Mouse (Mus musculus) embryo, embryonic 9.5 days (tissue): Measurements from ENCODE around the gene Nptx1.

Source experiments
- DNase-seq: peaks from one replicate; pipeline ENCODE4 v3.0.0-alpha.2; 2017; ENCODE audit errors: extremely low spot score

Nptx1 gene

DNA sequence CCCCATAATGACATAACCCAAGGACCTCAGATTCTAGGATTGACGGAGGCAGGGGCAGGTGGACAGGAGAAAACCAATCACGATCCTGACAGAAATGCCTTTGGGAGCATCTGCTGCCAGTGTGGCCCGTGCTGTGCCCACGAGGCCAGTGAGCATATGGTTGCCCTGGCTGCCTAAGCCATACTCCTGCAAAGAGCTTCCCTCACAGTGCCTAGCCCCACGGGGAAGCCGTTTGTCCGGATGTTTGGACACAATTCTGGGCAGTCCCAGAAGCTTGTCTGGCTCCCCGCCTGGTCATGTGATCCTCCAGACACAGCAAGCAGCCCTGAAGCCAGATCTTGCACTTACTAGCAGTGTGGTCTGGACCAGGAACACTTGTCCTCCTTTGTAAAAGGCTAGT lies 24.8 kb downstream of the Nptx1 start:
- no peak for DNase-seq

DNA sequence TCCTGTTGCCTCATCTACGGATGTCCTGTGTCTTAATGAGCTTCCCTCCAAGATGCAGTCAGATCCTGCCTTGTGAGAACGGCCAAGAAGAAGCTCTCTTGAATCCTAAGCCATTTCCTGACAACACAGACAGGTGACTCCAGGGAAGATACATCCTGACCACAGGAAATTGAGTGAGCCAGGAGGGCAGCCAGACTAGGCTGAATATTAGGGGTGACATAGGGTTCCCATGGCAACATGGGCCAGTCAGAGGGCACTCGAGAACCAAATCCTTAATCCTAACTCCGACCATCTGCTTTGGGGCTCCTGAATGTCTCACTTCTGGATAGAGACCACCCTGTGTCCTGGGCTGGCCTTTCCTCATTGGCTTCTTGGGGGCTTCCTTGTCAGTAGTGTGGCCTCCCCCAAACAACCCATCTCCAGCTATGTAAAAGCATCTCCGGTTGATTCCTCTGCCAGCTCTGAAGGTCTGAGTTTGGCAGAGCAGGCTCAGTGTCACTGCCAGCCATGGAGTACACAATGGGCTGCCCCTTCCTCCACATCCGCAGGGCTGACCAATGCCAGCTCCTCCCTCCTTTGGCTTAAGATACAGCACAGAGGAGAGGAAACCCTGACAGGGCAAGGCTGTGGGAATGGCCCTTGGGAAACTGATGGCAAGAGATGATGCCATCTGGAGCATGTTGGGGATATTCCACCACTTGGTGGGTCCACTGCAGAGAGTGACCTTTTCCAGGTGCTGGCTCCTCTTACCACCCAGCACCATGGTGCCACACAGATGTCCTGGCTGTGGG lies 25.4 kb downstream of the Nptx1 start:
- no peak for DNase-seq

DNA sequence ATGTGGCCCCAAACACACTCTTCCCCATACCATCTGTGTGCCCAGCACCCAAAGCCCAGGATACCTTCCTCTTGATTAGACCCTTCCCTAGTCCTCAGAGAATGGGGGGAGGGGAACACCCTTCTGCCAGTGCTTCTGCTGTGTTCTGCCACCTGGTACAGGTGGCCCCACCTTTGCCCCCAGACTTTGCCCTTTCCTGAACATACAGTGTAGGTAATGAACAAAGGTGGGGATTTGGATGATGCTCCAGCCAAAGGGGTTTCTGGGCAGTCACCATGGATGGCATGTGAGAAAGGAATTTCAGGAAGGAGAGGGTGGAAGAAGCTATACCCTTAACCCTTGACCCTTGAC lies 26.9 kb downstream of the Nptx1 start:
- no peak for DNase-seq

DNA sequence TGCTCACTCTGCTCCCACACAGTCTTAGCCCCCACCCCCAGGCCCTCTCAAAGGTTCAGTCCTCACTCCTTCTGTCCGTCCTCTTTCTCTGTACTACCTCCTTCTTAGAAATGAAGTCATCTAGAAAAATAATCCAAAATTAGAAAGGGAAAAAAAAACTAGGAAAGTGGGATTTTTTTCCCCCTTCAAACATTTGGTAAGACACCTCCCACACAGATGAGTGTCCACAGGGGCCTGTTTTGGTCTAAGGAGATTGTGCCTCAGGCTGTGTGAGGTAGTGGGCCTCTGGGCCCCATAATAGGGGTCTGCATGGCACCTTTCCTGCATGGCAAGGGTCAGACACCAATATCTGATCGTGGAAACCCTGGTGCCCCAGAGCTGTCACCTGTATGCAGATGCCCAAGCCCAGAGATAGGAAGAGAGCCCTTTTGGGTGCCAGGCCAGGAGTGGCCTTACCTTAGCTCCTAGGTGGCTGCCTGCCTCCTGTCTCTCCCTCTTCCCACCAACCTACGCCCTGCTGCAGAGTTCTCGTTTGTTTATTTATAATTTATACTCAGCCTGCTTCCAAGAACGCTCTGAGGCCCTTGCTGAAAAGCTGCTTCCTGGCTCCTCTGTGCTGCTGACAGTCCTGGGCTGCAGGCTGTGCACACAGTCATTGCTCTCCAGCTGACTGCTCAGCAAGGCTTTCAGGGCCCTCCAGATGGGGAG lies 27.4 kb downstream of the Nptx1 start:
- DNase-seq = no peak

- DNase-seq = no peak
Measured at GRCm38 (mm10) chr11:119519387-119519786, 28.2 kb downstream of the Nptx1 start.

DNA sequence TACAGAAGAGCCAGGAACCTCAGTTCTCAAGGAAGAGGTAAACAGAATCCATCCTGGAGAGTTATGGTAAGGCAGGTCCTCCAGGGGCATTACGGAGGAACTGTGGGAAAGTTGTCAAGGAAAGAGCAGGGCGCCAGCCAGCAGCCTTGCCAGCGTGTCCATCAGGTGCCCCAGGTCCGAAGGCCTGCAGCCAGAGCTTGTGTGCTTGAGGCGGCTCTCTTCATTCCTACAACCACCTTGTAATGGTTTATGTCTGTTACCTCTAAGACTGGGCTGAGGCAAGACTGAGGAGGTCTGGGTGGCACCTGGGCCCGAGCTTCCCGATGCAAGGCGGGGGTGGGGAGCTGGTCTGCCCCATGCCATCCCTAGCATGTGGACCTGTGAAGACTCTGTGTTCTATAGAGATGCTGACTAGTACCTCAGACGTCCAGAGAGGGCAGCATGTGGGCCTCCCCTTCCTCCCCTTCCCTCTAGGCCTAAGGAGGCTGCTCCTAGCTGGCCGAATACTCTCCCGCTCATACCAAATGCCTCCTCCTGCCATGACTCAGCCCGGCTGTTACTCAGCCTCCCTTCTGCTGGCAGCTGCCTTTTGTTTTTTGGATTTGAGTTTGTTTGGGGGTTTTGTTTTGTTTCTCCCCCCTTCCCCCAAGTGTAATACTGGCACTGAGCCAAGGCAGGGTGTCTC lies 30.7 kb downstream of the Nptx1 start:
- no peak for DNase-seq

GRCm38 (mm10) chr11:119515823-119516676 lies 31.5 kb downstream of the Nptx1 start:
- no peak for DNase-seq

- peak; percentile 65 for DNase-seq
Measured at GRCm38 (mm10) chr11:119514967-119515636, 32.5 kb downstream of the Nptx1 start.

DNA sequence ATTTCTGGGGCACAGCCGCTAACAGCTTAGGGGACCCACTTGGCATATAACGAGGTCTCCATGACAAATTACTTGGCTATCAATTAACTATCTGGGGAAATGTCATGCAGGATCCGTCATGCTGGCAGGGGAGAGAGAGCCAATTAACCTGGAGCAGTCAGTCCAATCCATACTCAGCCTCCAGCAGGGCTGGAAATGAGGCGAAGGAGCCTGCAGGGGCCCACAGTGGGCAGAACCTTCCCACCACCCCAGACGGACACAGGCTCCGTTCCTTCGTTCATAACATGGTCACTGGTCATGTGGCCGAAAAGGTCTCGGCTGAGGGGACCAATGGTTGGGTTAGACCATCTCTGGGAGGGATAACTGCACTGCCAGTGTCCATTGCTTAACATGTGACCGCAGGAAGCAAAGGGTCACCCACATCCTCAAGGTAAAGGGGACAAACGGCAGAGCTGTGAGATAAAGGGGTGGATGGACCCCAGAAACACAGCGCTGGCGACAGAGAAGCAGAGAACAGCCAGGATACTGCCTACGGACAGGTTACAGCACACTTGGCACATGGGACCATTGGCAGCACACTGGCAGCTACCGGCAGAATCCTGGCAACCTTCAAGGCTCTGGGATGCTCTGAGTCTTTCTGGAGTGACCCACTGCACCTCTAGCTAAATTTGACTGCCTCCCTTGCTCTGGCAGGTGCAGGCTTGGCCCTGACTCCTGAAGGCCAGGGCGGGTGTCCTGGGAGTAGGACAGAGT lies 33.3 kb downstream of the Nptx1 start:
- no peak for DNase-seq

DNA sequence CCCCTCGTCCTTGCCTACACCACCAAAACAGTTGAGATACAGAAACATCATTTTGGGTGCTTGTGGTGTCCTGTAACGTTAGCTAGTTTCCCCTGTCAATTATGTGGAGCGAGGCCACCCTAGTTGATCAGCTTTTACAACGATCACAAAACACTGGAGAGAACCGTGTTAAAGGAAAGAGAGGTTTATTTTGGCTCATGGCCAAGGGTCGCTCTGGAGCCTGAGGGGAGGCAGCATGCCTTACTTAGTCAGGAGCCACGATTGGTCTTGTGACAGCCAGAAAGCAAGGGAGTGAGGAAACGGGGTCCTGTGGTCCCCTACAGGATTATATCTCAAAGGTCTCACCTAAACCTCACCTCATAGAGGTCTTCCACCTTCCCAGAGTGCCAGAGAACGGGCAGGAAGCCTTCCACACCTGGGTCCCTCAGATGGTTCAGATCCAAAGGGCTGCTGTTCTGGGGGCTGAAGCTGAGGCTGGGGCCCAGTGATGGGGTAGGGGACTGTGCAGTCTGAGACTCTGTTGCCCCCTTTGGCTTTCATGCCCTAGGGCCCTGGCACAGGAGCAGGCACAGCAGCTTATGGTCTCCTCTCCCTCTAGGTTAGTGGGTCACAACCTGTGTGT lies 34.4 kb downstream of the Nptx1 start:
- DNase-seq = no peak

- no peak for DNase-seq
Measured at GRCm38 (mm10) chr11:119509165-119509776, 38.3 kb downstream of the Nptx1 start.

DNA sequence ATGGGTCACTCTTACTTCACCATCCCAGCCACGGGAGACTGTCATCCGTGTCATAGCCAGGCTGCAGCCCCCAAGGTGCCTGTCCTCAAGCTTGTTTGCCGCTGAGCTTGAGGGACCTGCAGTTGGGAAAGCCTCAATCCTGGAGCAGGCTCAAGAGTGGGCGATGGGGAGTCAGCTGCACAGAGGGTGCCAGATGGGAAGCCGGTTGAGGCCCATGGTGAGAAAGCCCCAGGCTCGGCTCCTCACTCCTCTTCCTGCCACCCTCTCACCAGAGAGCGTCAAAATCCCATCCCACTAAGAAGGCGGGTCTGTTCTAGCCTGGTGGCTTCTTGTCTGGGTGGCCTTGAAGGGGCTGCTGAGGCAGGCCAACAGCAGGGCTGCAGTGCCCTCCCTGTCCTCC lies 39.8 kb downstream of the Nptx1 start:
- no peak for DNase-seq

- DNase-seq = no peak
Measured at GRCm38 (mm10) chr11:119506386-119506785, 41.2 kb downstream of the Nptx1 start.

GRCm38 (mm10) chr11:119503675-119504074 lies 43.9 kb downstream of the Nptx1 start:
- DNase-seq = peak; percentile 70

- no peak for DNase-seq
Measured at GRCm38 (mm10) chr11:119500011-119500410, 47.5 kb downstream of the Nptx1 start.

DNA sequence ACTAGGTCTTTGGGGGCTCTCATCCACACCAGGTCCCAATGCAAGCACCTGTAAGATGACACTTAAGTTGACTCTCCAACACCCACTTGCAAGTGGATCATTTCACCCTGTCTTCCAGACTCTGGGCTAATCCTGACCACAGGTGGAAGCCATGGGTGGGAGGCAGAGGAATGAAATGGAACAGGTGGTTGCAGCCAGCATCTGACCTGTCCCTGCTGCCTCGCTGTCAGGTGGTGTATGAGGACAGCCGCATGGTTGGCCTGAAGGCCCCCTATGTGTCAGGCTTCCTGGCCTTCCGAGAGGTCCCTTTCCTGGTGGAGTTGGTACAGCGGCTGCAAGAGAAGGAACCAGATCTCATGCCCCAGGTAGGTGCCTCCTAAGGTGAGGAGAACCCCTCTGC lies 48.3 kb downstream of the Nptx1 start:
- DNase-seq = no peak

GRCm38 (mm10) chr11:119497451-119497850 lies 50.1 kb downstream of the Nptx1 start:
- DNase-seq = no peak

- no peak for DNase-seq
Measured at GRCm38 (mm10) chr11:119496147-119496546, 51.4 kb downstream of the Nptx1 start.

DNA sequence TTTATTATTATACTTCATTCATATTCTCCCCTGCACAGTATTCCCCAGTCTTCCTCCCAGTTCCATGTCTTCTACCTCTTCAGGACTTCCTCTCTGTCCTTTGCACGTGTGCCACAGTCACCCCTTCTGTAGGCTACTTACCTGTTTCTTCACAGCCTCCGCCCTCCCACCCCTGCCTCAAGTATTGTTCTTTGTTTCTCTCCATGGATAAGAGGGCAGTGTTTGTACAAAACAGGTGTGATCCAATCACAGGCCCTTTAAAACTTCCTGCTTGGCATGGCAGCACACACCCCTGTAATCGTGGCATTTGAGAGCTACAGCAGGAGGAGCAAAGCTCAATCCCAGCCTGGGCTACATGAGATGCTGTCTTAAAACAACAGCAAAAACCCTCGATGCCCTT lies 54.0 kb downstream of the Nptx1 start:
- no peak for DNase-seq

DNA sequence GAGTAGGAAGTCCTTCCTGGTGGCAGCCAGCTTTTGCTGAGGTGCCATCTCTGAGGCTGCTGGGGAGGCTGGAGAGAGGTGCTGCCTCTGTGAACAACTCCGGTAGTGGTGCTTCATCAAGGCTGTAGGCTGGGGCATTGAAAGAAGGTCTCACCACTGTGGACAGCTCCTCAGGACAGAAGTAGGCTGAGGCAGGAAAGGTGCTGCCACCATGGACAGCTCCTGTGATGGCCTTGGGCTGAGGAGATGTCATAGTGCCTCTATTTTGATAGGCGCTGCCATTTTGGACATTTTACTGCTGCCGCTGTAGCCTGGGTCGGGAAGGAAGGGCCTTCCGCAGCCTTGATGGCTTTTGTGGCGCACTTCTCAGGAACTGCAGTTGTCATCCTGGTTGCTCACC lies 54.7 kb downstream of the Nptx1 start:
- no peak for DNase-seq
